Mouse (Mus musculus) MEL (cell line): ENCODE data around the gene Adtrp. TPM values are rescaled to one million over a fixed set of nuclear protein-coding genes. Genes with fewer than 3 reads are reported as not detected.
A peak's percentile ranks its signal among the peaks of the same experiment; 100 is the strongest.

Experiments used
- DNase-seq: peaks from one replicate; pipeline ENCODE4 v3.0.0; 2011; ENCODE audit warnings: low read depth, low spot score
- H3K27ac ChIP-seq: 2 replicates; pipeline ENCODE4 v1.5.1; 2012; ENCODE audit warnings: low read depth, mild to moderate bottlenecking, control low read depth, low read length, moderate library complexity; ENCODE audit not compliant: control insufficient read depth
- H3K27me3 ChIP-seq, 2 experiments: fragments of 150-350 bp in 1 of 2; sonication (generic) in 1 of 2; 2 replicates each; pipeline ENCODE4 v1.6.1; 2012; ENCODE audit warnings: low read length in 2 of 2, mild to moderate bottlenecking in 2 of 2, improper control_type of control experiment in 1 of 2, moderate library complexity in 1 of 2; ENCODE audit not compliant: insufficient read depth in 2 of 2, control insufficient read depth in 1 of 2
- H3K36me3 ChIP-seq, 2 experiments: 2 replicates each; pipeline ENCODE4 v1.6.1; 2012 to 2014; ENCODE audit warnings: low read length in 2 of 2, improper control_type of control experiment in 1 of 2, inconsistent platforms in 1 of 2, mild to moderate bottlenecking in 1 of 2; ENCODE audit not compliant: insufficient read depth in 2 of 2, control insufficient read depth in 1 of 2
- H3K4me1 ChIP-seq, 2 experiments: fragments of 150-350 bp in 1 of 2; sonication (generic) in 1 of 2; 2 replicates each; pipeline ENCODE4 v1.6.1; 2012; ENCODE audit warnings: low read length in 2 of 2, improper control_type of control experiment in 1 of 2, mild to moderate bottlenecking in 1 of 2; ENCODE audit not compliant: insufficient read depth in 2 of 2, control insufficient read depth in 1 of 2
- H3K4me3 ChIP-seq, 2 experiments: fragments of 150-350 bp in 1 of 2; sonication (generic) in 1 of 2; 2 replicates each; pipeline ENCODE4 v1.5.1; 2012; ENCODE audit warnings: low read depth in 2 of 2, low read length in 2 of 2, mild to moderate bottlenecking in 2 of 2, moderate library complexity in 2 of 2, control low read depth in 1 of 2, improper control_type of control experiment in 1 of 2; ENCODE audit not compliant: control insufficient read depth in 1 of 2, insufficient read depth in 1 of 2
- H3K79me2 ChIP-seq: 2 replicates; pipeline ENCODE4 v1.6.1; 2012; ENCODE audit warnings: mild to moderate bottlenecking, low read length, moderate library complexity; ENCODE audit not compliant: control insufficient read depth, poor library complexity, insufficient read depth
- H3K9ac ChIP-seq: 2 replicates; pipeline ENCODE4 v1.6.1; 2012; ENCODE audit warnings: low read depth, mild to moderate bottlenecking, control low read depth, low read length, moderate library complexity; ENCODE audit not compliant: control insufficient read depth, poor library complexity, severe bottlenecking
- H3K9me3 ChIP-seq: fragments of 150-350 bp; sonication (generic); replicated peaks from 2 replicates; pipeline ENCODE4 v1.6.1; 2012; ENCODE audit warnings: mild to moderate bottlenecking, low read length, improper control_type of control experiment, moderate library complexity; ENCODE audit not compliant: insufficient read depth
- BHLHE40 ChIP-seq: IDR thresholded peaks from 2 replicates; pipeline ENCODE4 v1.6.1; 2012; ENCODE audit warnings: low read depth, mild to moderate bottlenecking, inconsistent platforms, low read length, improper control_type of control experiment, borderline replicate concordance
- CHD1 ChIP-seq: IDR thresholded peaks from 2 replicates; pipeline ENCODE4 v1.6.1; 2012; ENCODE audit warnings: low read depth, mild to moderate bottlenecking, inconsistent platforms, low read length, improper control_type of control experiment
- E2F4 ChIP-seq: IDR thresholded peaks from 2 replicates; pipeline ENCODE4 v1.6.1; 2011; ENCODE audit warnings: low read depth, low read length, improper control_type of control experiment, borderline replicate concordance
- EP300 ChIP-seq, 2 experiments: IDR thresholded peaks; 2 replicates each; pipeline ENCODE4 v1.6.1; 2011; ENCODE audit warnings: improper control_type of control experiment in 2 of 2, low read length in 2 of 2, low read depth in 1 of 2, mild to moderate bottlenecking in 1 of 2
- ETS1 ChIP-seq: IDR thresholded peaks from 2 replicates; pipeline ENCODE4 v1.6.1; 2012; ENCODE audit warnings: low read depth, mild to moderate bottlenecking, inconsistent platforms, low read length, improper control_type of control experiment, moderate library complexity
- GATA1 ChIP-seq: IDR thresholded peaks from 2 replicates; pipeline ENCODE4 v1.6.1; 2011; ENCODE audit warnings: low read depth, low read length, improper control_type of control experiment
- HCFC1 ChIP-seq: IDR thresholded peaks from 2 replicates; pipeline ENCODE4 v1.6.1; 2012; ENCODE audit warnings: low read depth, mild to moderate bottlenecking, inconsistent platforms, low read length, improper control_type of control experiment, moderate library complexity
- JUND ChIP-seq: IDR thresholded peaks from 2 replicates; pipeline ENCODE4 v1.6.1; 2011; ENCODE audit warnings: low read depth, mild to moderate bottlenecking, improper control_type of control experiment, low read length
- MAX ChIP-seq: IDR thresholded peaks from 2 replicates; pipeline ENCODE4 v1.6.1; 2011; ENCODE audit warnings: low read length, improper control_type of control experiment
- MAZ ChIP-seq: IDR thresholded peaks from 2 replicates; pipeline ENCODE4 v1.6.1; 2012; ENCODE audit warnings: low read depth, mild to moderate bottlenecking, inconsistent platforms, low read length, improper control_type of control experiment
- MEF2A ChIP-seq: IDR thresholded peaks from 2 replicates; pipeline ENCODE4 v1.6.1; 2014; ENCODE audit warnings: low read depth, mild to moderate bottlenecking, inconsistent platforms, low read length, improper control_type of control experiment; ENCODE audit not compliant: poor library complexity, insufficient replicate concordance, severe bottlenecking; ENCODE audit errors: extremely low read depth
- MXI1 ChIP-seq: IDR thresholded peaks from 2 replicates; pipeline ENCODE4 v1.6.1; 2011; ENCODE audit warnings: mild to moderate bottlenecking, low read depth, low read length, improper control_type of control experiment
- MYB ChIP-seq: IDR thresholded peaks from 2 replicates; pipeline ENCODE4 v1.6.1; 2011; ENCODE audit warnings: mild to moderate bottlenecking, low read depth, low read length, improper control_type of control experiment
- MYC ChIP-seq: IDR thresholded peaks from 2 replicates; pipeline ENCODE4 v1.6.1; 2011; ENCODE audit warnings: low read depth, mild to moderate bottlenecking, low read length, improper control_type of control experiment, moderate library complexity
- NELFE ChIP-seq: IDR thresholded peaks from 2 replicates; pipeline ENCODE4 v1.6.1; 2011; ENCODE audit warnings: low read depth, low read length, improper control_type of control experiment
- RAD21 ChIP-seq: IDR thresholded peaks from 2 replicates; pipeline ENCODE4 v1.6.1; 2011; ENCODE audit warnings: mild to moderate bottlenecking, low read depth, low read length, improper control_type of control experiment
- SIN3A ChIP-seq: IDR thresholded peaks from 2 replicates; pipeline ENCODE4 v1.6.1; 2012; ENCODE audit warnings: low read length, improper control_type of control experiment, inconsistent platforms
- TCF12 ChIP-seq: IDR thresholded peaks from 2 replicates; pipeline ENCODE4 v1.6.1; 2014; ENCODE audit warnings: low read depth, mild to moderate bottlenecking, inconsistent platforms, low read length, improper control_type of control experiment, moderate library complexity
- USF2 ChIP-seq, 2 experiments: IDR thresholded peaks; 2 replicates each; pipeline ENCODE4 v1.6.1; 2011 to 2012; ENCODE audit warnings: improper control_type of control experiment in 2 of 2, low read length in 2 of 2, borderline replicate concordance in 1 of 2, inconsistent platforms in 1 of 2, low read depth in 1 of 2, mild to moderate bottlenecking in 1 of 2; ENCODE audit not compliant: insufficient read depth in 1 of 2
- polyA plus RNA-seq, 2 experiments: library from polyadenylated mRNA; stranded (reverse) in 1 of 2; unstranded in 1 of 2; fragments of >175 nt in 1 of 2; fragments of >200 nt in 1 of 2; gene quantifications; 2 replicates each; pipeline versions ENCODE4 v1.2.1 to v1.2.4; 2012; ENCODE audit warnings: low replicate concordance in 2 of 2, low read depth in 1 of 2; ENCODE audit not compliant: insufficient read length in 2 of 2, insufficient read depth in 1 of 2, missing spikeins in 1 of 2
- total RNA-seq: library from RNA; depleted of rRNA; stranded (reverse); fragments of 300-350 nt; gene quantifications from 2 replicates; pipeline ENCODE4 v1.2.3, GENCODE M21; 2012

Gene Adtrp
- total and polyA plus RNA-seq, 3 experiments = not detected

DNA sequence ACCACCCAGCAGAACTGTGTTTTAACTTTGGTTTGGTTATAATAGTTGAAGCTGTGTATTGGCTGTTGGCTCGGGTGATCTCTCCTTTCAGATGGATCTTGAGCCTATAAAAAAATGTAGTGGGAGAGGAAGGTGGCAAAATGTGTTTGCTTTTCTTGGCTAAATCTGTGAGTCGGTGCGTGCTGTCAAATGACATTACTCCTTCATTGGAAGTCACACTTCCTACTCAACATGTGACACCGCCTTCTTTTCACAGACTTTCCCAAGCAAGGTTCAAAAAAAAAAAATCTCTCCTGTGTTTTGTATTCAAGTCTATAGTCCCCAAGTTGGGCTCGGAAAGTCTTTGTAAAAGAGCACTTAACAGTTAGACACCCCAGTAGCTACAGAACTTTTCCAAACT is 19.9 kb downstream of the Adtrp start:
- H3K27ac ChIP-seq = no peak overlapping the region
- TF ChIP-seq E2F4 = no peak
- TF ChIP-seq MYC = no peak
- no peak for TF ChIP-seq RAD21
- no peak for TF ChIP-seq JUND
- no peak for TF ChIP-seq MAX
- TF ChIP-seq BHLHE40 = no peak
- TF ChIP-seq, all 39 proteins: peak for 0
- no peaks in the 10 kb centered on the region for H3K4me1 ChIP-seq
- no peaks in the 10 kb centered on the region for H3K79me2 ChIP-seq
- no peak overlapping the region for H3K9ac ChIP-seq
- H3K36me3 ChIP-seq = no peaks in the 10 kb centered on the region
- no peak overlapping the region for H3K4me3 ChIP-seq
- H3K27me3 ChIP-seq = no peaks in the 10 kb centered on the region
- no peaks in the 10 kb centered on the region for H3K9me3 ChIP-seq
- no peak for DNase-seq

DNA sequence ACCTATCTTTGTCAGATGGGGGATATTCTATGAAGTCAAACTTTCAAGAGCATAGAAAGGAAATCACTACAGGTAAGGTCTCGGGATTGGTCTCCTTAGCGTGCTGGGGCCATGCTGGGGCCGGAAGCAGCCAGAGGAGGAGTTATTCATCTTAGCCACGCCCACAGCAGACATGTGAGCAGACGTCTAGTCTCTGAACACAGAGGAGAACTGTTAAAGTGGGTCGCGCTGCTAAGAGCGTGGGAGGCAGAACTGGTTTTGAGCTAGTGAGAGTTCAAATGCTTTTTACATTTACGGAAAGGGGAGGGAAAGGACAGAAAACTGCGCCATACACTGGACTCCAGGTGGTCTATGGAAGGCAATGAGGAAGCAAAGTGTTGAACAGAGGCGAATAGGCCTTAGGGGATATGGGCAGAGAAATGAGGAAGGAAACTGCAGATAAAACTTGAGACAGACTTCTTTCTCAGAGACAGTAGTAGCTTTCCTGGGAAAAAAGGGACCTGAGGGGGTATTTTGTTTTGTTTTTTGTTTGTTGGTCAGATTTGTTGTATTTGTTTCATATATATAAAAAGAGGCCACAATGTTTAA is 22.0 kb downstream of the Adtrp start:
- DNase-seq = peak; percentile 2
- no peak overlapping the region for H3K27ac ChIP-seq
- no peaks in the 10 kb centered on the region for H3K27me3 ChIP-seq
- no peak for TF ChIP-seq SIN3A
- TF ChIP-seq USF2 (IDR thresholded peaks at IDR 0.05; ENCODE audit: borderline replicate concordance in 1 of 2, insufficient read depth in 1 of 2, low read depth in 1 of 2, low read length in 2 of 2) = no peak
- no peak for TF ChIP-seq MYB
- no peak for TF ChIP-seq TCF12
- no peak for TF ChIP-seq MEF2A
- no peak for TF ChIP-seq NELFE
- no peak for TF ChIP-seq MAZ
- TF ChIP-seq MXI1 = no peak
- TF ChIP-seq JUND = no peak
- no peak for TF ChIP-seq ETS1
- H3K4me3 ChIP-seq = no peak overlapping the region
- no peaks in the 10 kb centered on the region for H3K79me2 ChIP-seq
- no peaks in the 10 kb centered on the region for H3K9me3 ChIP-seq
- no peak overlapping the region for H3K9ac ChIP-seq
- H3K4me1 ChIP-seq = no peaks in the 10 kb centered on the region
- no peaks in the 10 kb centered on the region for H3K36me3 ChIP-seq

DNA sequence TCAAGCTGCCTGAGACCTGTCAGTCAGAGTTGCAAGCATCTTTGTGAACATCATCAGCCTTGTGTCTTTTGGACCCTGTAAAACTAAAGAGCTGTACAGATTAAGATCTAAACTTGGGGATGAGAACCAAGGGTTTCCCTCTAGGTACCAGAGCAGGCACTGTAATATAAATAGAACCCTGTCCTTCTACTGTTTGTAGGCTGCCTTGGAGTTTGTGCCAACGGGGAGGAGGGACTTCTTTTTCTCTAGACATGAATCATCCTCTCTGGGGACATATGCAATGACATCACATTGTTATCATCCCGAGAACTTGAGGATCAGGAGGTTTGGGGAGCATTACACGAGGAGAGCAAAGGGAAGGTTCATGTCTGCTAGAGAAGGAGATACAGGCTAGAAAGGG is 24.4 kb downstream of the Adtrp start:
- no peak overlapping the region for H3K4me3 ChIP-seq
- no peak for DNase-seq
- H3K79me2 ChIP-seq = no peaks in the 10 kb centered on the region
- H3K27me3 ChIP-seq = no peaks in the 10 kb centered on the region
- TF ChIP-seq EP300 (IDR thresholded peaks at IDR 0.05; ENCODE audit: low read depth in 1 of 2, low read length in 2 of 2) (no peak), HCFC1 (no peak), GATA1 (no peak), CHD1 (no peak), MYB (no peak)
- no peak overlapping the region for H3K27ac ChIP-seq
- H3K4me1 ChIP-seq = no peaks in the 10 kb centered on the region
- no peaks in the 10 kb centered on the region for H3K36me3 ChIP-seq
- no peak overlapping the region for H3K9ac ChIP-seq
- no peaks in the 10 kb centered on the region for H3K9me3 ChIP-seq
